Mouse (Mus musculus) hematopoietic stem cell, adult 5-6 weeks (primary cell): ENCODE measurements at regions not wholly inside any gene's neighbourhood (a gene's known extent, or its start where the extent isn't known, plus 50 kb on each side); places are given as distances from the start of the nearest gene placed in this dataset.

Experiments used
- ATAC-seq, 2 experiments: fragments of 125-278 bp in 1 of 2; replicated peaks in 1 of 2; 2 replicates each; pipeline ENCODE4 v1.8.0; 2016 to 2017; ENCODE audit warnings: inconsistent platforms in 2 of 2, mild to moderate bottlenecking in 2 of 2, moderate number of reproducible peaks in 2 of 2, low read depth in 1 of 2, moderate TSS enrichment in 1 of 2; ENCODE audit not compliant: low FRiP score in 2 of 2, poor library complexity in 2 of 2, severe bottlenecking in 2 of 2, insufficient read depth in 1 of 2, low TSS enrichment in 1 of 2

DNA sequence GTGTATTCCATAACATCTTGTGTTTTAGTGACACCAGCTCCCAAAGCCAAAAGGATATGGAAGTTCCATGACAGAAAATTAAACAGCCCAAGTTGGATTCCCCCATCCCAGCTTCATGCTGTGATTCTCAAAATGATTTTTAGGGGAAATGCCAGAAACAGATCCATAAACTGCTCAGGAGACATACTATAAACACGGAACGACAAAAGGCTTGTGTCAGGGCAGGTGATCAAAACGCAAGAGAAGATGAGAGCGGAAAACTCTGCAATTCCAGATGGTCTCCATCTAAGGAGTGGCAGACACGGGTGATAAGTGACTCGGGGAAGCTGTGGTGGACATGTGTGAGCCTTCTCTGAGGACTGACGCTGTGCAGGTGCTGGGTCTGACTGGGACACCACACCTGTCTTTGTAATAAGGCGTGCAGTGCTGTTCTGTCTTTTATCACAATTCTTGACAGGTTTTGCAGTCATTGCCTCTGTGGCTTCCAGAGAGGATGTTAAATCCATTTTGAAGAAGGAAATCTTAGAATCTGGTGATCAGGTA lies 56.4 kb upstream of the Lyplal1 start:
- ATAC-seq: no peak

DNA sequence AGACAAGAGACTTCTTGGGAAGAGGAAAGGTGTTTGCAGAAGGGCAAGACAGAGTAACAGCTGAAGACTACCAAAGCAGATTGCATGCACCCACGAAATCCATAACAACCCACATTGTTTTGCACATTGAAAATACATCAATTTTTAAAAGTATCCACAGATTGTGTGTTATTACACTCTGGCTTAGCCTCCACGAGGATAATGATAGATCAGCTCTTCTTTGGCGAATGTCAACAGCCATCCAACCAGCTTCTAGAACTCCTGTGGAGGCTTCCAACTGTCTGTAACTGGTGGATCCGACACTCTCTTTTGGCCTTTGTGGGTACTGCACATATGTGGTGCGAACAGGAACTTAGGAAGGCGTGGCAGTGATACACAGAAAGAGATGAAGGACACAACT lies 54.6 kb upstream of the Lyplal1 start:
- no peak for ATAC-seq
